Mouse (Mus musculus) ES-E14 (cell line): ENCODE measurements around the gene Actr5. TPM values are rescaled to one million over a fixed set of nuclear protein-coding genes. Genes with fewer than 3 reads are reported as not detected.

Source experiments
- DNase-seq: peaks from one replicate; pipeline ENCODE4 v3.0.0-alpha.2; 2013; ENCODE audit warnings: low read depth, low spot score
- H3K27ac ChIP-seq: 2 replicates; pipeline ENCODE4 v1.5.1; 2012; ENCODE audit warnings: low read depth, mild to moderate bottlenecking, low read length, moderate library complexity, mixed read lengths; ENCODE audit not compliant: poor library complexity, insufficient read depth, severe bottlenecking
- H3K36me3 ChIP-seq: 2 replicates; pipeline ENCODE4 v1.6.1; 2012; ENCODE audit warnings: mild to moderate bottlenecking, low read length, moderate library complexity, mixed read lengths; ENCODE audit not compliant: control insufficient read depth, poor library complexity, insufficient read depth, severe bottlenecking
- H3K4me1 ChIP-seq, 2 experiments: fragments of 150-350 bp in 1 of 2; sonication (generic) in 1 of 2; 2 replicates each; pipeline ENCODE4 v1.6.1; 2012; ENCODE audit warnings: low read length in 2 of 2, mild to moderate bottlenecking in 1 of 2, mixed read lengths in 1 of 2; ENCODE audit not compliant: control insufficient read depth in 2 of 2, insufficient read depth in 2 of 2, poor library complexity in 1 of 2
- H3K4me3 ChIP-seq, 2 experiments: fragments of 150-350 bp in 1 of 2; sonication (generic) in 1 of 2; 2 replicates each; pipeline ENCODE4 v1.5.1; 2012; ENCODE audit warnings: low read length in 2 of 2, low read depth in 1 of 2, mild to moderate bottlenecking in 1 of 2, mixed read lengths in 1 of 2; ENCODE audit not compliant: insufficient read depth in 1 of 2, poor library complexity in 1 of 2, severe bottlenecking in 1 of 2
- H3K9ac ChIP-seq: 2 replicates; pipeline ENCODE4 v1.6.1; 2012; ENCODE audit warnings: low read depth, mild to moderate bottlenecking, low read length, mixed read lengths; ENCODE audit not compliant: poor library complexity, insufficient read depth, severe bottlenecking
- H3K9me3 ChIP-seq: fragments of 150-350 bp; sonication (generic); 2 replicates; pipeline ENCODE4 v1.6.1; 2012; ENCODE audit warnings: low read depth, mild to moderate bottlenecking, low read length; ENCODE audit not compliant: control insufficient read depth, insufficient read depth
- CHD2 ChIP-seq: IDR thresholded peaks from 2 replicates; pipeline ENCODE4 v1.6.1; 2014; ENCODE audit warnings: mild to moderate bottlenecking, low read depth, low read length, inconsistent platforms
- HCFC1 ChIP-seq: IDR thresholded peaks from 2 replicates; pipeline ENCODE4 v1.6.1; 2012; ENCODE audit warnings: low read length, inconsistent platforms, borderline replicate concordance; ENCODE audit not compliant: insufficient read depth
- MAFK ChIP-seq: IDR thresholded peaks from 2 replicates; pipeline ENCODE4 v1.6.1; 2014; ENCODE audit warnings: mild to moderate bottlenecking, low read depth, low read length, inconsistent platforms; ENCODE audit not compliant: insufficient read depth
- ZC3H11A ChIP-seq: IDR thresholded peaks from 2 replicates; pipeline ENCODE4 v1.6.1; 2012; ENCODE audit warnings: low read depth, mild to moderate bottlenecking, inconsistent platforms, low read length, borderline replicate concordance
- ZNF384 ChIP-seq: IDR thresholded peaks from 2 replicates; pipeline ENCODE4 v1.6.1; 2012; ENCODE audit warnings: low read depth, low read length, inconsistent platforms
- in situ Hi-C, 2 experiments: fragments of 600-800 bp; cut with MboI; formaldehyde crosslinking; loops; one replicate each; pipeline ENCODE4 v1.15.1; 2025; ENCODE audit warnings: low sequenced_read_pairs in 2 of 2, inconsistent platforms in 1 of 2; ENCODE audit not compliant: unreplicated experiment in 2 of 2
- total RNA-seq: library from RNA; depleted of rRNA; stranded (reverse); fragments of 300-350 nt; gene quantifications from 2 replicates; pipeline ENCODE4 v1.2.3, GENCODE M21; 2012

The Actr5 gene
- total RNA-seq, 1 experiment = 11.5 TPM

DNA sequence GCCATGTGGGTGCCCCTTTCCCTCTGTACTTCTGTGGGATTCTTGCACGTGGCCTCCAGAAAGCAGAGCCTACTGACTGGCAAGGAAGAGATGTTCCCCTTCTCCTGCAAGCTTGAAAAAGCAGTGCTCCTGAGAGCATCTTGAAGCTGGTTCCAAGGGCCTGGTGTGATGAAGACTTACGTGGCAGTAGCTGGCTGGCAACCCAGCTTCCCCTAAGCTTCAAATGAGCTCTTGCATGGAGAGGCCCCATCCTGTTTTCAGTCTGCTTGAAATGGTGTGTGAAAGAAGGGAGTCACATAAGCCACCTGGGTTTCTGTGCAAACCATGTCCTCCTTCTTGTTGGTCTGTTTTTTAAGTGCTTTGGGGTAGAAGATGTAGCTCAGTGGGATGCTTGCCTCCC is 17.9 kb downstream of the Actr5 start:
- H3K9ac ChIP-seq = no peak overlapping the region
- in situ Hi-C loops = no loop called here
- H3K9me3 ChIP-seq = no peaks in the 10 kb centered on the region
- H3K36me3 ChIP-seq = peaks cover 18% of the 10 kb centered on the region; the same call in 1 of the 2 replicates
- peaks cover 0 to 5% of the 10 kb centered on the region in 2 experiments; a peak in 2 of 4 replicates for H3K4me1 ChIP-seq
- DNase-seq = no peak
- no peak overlapping the region for H3K27ac ChIP-seq
- H3K4me3 ChIP-seq = no peak overlapping the region
- no peak for TF ChIP-seq ZC3H11A
- TF ChIP-seq ZNF384 = no peak
- no peak for TF ChIP-seq HCFC1
- no peak for TF ChIP-seq MAFK
- TF ChIP-seq CHD2 = no peak

- no peak for DNase-seq
- no peak overlapping the region for H3K27ac ChIP-seq
- no peak overlapping the region for H3K9ac ChIP-seq
- peaks cover 7% of the 10 kb centered on the region; the same call in 1 of the 2 replicates for H3K36me3 ChIP-seq
- peaks cover 0 to 4% of the 10 kb centered on the region in 2 experiments; a peak in 2 of 4 replicates for H3K4me1 ChIP-seq
- H3K9me3 ChIP-seq = no peaks in the 10 kb centered on the region
- H3K4me3 ChIP-seq = no peak overlapping the region
- in situ Hi-C loops = no loop called here
- TF ChIP-seq ZC3H11A = no peak
- TF ChIP-seq ZNF384 = no peak
- TF ChIP-seq CHD2 = no peak
- TF ChIP-seq HCFC1 = no peak
- TF ChIP-seq MAFK = no peak
Observed at GRCm38 (mm10) chr2:158643791-158644190, 19.1 kb downstream of the Actr5 start.

DNA sequence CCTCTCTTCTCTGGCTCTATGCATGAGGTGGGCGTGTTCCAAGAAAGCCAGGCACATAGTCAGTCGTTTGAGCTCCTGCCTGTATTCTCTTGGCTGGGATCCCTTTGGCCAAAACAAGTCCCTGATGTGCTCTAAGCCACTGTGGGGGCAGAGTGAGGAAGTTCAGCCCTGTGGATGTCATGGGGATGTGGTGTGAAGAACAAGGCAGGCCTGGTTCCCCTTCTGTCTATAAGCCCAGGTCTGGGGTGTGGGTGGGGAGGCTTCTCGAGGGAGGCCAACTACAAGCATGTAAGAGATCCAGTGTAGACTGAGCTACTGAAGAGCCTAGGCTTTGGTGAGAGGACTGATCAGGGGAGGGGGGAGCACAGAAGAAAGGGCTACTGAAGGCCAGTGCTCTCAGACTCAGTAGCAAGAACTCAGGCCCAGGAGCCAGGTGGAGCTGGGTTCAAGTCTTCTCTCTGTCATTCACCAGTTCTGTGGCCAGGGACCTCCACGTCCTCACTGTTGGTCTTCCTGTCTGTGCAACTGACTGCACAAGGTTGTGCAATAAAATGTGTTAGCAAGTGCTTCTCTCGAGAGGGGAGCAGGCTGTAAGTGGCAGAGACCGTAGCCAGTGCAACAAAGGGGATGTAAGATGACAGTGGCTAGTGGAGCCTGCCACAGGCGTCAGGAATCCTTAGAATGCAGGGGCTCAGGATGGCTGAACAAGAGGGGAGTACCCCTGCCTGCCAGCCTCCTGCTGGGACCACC is 26.6 kb downstream of the Actr5 start:
- in situ Hi-C loops = no loop called here
- TF ChIP-seq CHD2 = no peak
- TF ChIP-seq ZNF384 = no peak
- TF ChIP-seq MAFK = no peak
- TF ChIP-seq HCFC1 = no peak
- TF ChIP-seq ZC3H11A = no peak

GRCm38 (mm10) chr2:158652985-158653384 is 28.3 kb downstream of the Actr5 start:
- TF ChIP-seq MAFK (peak; percentile 97), HCFC1 (no peak), ZC3H11A (peak; percentile 75; the same call in 1 of the 2 replicates), ZNF384 (no peak)
- DNase-seq = peak; percentile 79
- Histone ChIP-seq H3K36me3 (no peaks in the 10 kb centered on the region), H3K4me1 (no peaks in the 10 kb centered on the region; a peak in 1 of 4 replicates), H3K27ac (no peak overlapping the region), H3K4me3 (no peak overlapping the region), H3K9me3 (no peaks in the 10 kb centered on the region), H3K9ac (no peak overlapping the region)
- in situ Hi-C loops = no loop called here

More for the DNA sequence above, 26.6 kb downstream of the Actr5 start:
- Histone ChIP-seq H3K4me3 (no peak overlapping the region), H3K4me1 (no peaks in the 10 kb centered on the region; a peak in 1 of 4 replicates), H3K36me3 (no peaks in the 10 kb centered on the region), H3K9me3 (no peaks in the 10 kb centered on the region), H3K27ac (no peak overlapping the region), H3K9ac (no peak overlapping the region)
- no peak for DNase-seq
